Mouse (Mus musculus) ES-Bruce4 (cell line): Measurements from ENCODE around the gene Tlr4. TPM values are rescaled to one million over a fixed set of nuclear protein-coding genes. Genes with fewer than 3 reads are reported as not detected.

Experiments used
- H3K27ac ChIP-seq: 2 replicates; pipeline ENCODE4 v1.5.1; 2012; ENCODE audit warnings: low read length, inconsistent platforms; ENCODE audit not compliant: insufficient read depth
- H3K27me3 ChIP-seq: 2 replicates; pipeline ENCODE4 v1.6.1; 2012; ENCODE audit warnings: mild to moderate bottlenecking, low read length, inconsistent platforms; ENCODE audit not compliant: control insufficient read depth, poor library complexity, insufficient read depth, severe bottlenecking
- H3K36me3 ChIP-seq: 2 replicates; pipeline ENCODE4 v1.6.1; 2012; ENCODE audit warnings: inconsistent platforms, mild to moderate bottlenecking, low read length, moderate library complexity; ENCODE audit not compliant: control insufficient read depth, poor library complexity, insufficient read depth, severe bottlenecking
- H3K4me1 ChIP-seq: one replicate; pipeline ENCODE4 v1.8.1; 2011; ENCODE audit warnings: low read length; ENCODE audit not compliant: control insufficient read depth, insufficient read depth
- H3K4me3 ChIP-seq: 2 replicates; pipeline ENCODE4 v1.5.1; 2011; ENCODE audit warnings: low read depth, mild to moderate bottlenecking, low read length
- H3K9ac ChIP-seq: 2 replicates; pipeline ENCODE4 v1.6.1; 2012; ENCODE audit warnings: low read depth, mild to moderate bottlenecking, inconsistent platforms; ENCODE audit not compliant: poor library complexity, severe bottlenecking
- H3K9me3 ChIP-seq: replicated peaks from 2 replicates; pipeline ENCODE4 v1.6.1; 2012; ENCODE audit warnings: mild to moderate bottlenecking, low read length, inconsistent platforms; ENCODE audit not compliant: control insufficient read depth, poor library complexity, insufficient read depth, severe bottlenecking
- CTCF ChIP-seq: IDR thresholded peaks from one replicate; pipeline ENCODE4 v1.8.1; 2011; ENCODE audit warnings: low read depth, low read length
- EP300 ChIP-seq: IDR thresholded peaks from 2 replicates; pipeline ENCODE4 v1.6.1; 2011; ENCODE audit warnings: low read depth, low read length; ENCODE audit not compliant: insufficient read depth
- POLR2A ChIP-seq: IDR thresholded peaks from one replicate; pipeline ENCODE4 v1.8.1; 2011; ENCODE audit warnings: low read length; ENCODE audit not compliant: insufficient read depth
- polyA plus RNA-seq: library from polyadenylated mRNA; stranded (reverse); fragments of >200 nt; gene quantifications from 2 replicates; pipeline ENCODE4 v1.2.4, GENCODE M21; 2011; ENCODE audit warnings: low read depth; ENCODE audit not compliant: missing spikeins, insufficient read depth, insufficient read length

Tlr4 gene
- polyA plus RNA-seq, 1 experiment: 0.27 TPM

- Histone ChIP-seq H3K9ac (no peak overlapping the region), H3K4me3 (no peak overlapping the region), H3K4me1 (no peaks in the 10 kb centered on the region), H3K27ac (no peak overlapping the region), H3K9me3 (no peaks in the 10 kb centered on the region), H3K36me3 (no peaks in the 10 kb centered on the region), H3K27me3 (no peaks in the 10 kb centered on the region)
- TF ChIP-seq POLR2A (no peak), EP300 (no peak), CTCF (no peak)
These were observed 92.4 kb downstream of the Tlr4 start for GRCm38 (mm10) chr4:66919630-66920372.

- Histone ChIP-seq H3K27me3 (no peaks in the 10 kb centered on the region), H3K27ac (no peak overlapping the region), H3K4me3 (no peak overlapping the region), H3K4me1 (no peaks in the 10 kb centered on the region), H3K36me3 (no peaks in the 10 kb centered on the region), H3K9me3 (no peaks in the 10 kb centered on the region), H3K9ac (no peak overlapping the region)
- TF ChIP-seq CTCF (no peak), POLR2A (no peak), EP300 (no peak)
These were observed 96.4 kb downstream of the Tlr4 start for GRCm38 (mm10) chr4:66923616-66924276.

- no peaks in the 10 kb centered on the region for H3K4me1 ChIP-seq
- no peaks in the 10 kb centered on the region for H3K9me3 ChIP-seq
- TF ChIP-seq POLR2A (no peak), EP300 (no peak), CTCF (no peak)
- H3K9ac ChIP-seq: no peak overlapping the region
- no peaks in the 10 kb centered on the region for H3K36me3 ChIP-seq
- H3K27me3 ChIP-seq: no peaks in the 10 kb centered on the region
- H3K4me3 ChIP-seq: no peak overlapping the region
- H3K27ac ChIP-seq: no peak overlapping the region
These were observed 98.7 kb downstream of the Tlr4 start for GRCm38 (mm10) chr4:66926066-66926465.

GRCm38 (mm10) chr4:66927537-66928088 is 100.2 kb downstream of the Tlr4 start:
- no peak for TF ChIP-seq EP300
- TF ChIP-seq POLR2A: no peak
- no peak for TF ChIP-seq CTCF
- H3K27ac ChIP-seq: no peak overlapping the region

GRCm38 (mm10) chr4:66938489-66939061 is 111.2 kb downstream of the Tlr4 start:
- H3K4me1 ChIP-seq: no peaks in the 10 kb centered on the region
- H3K27me3 ChIP-seq: no peaks in the 10 kb centered on the region
- no peak overlapping the region for H3K4me3 ChIP-seq
- H3K36me3 ChIP-seq: no peaks in the 10 kb centered on the region
- no peaks in the 10 kb centered on the region for H3K9me3 ChIP-seq
- no peak overlapping the region for H3K27ac ChIP-seq
- H3K9ac ChIP-seq: no peak overlapping the region
- TF ChIP-seq EP300: no peak
- no peak for TF ChIP-seq CTCF
- TF ChIP-seq POLR2A: no peak

More at GRCm38 (mm10) chr4:66927537-66928088, 100.2 kb downstream of the Tlr4 start:
- Histone ChIP-seq H3K36me3 (no peaks in the 10 kb centered on the region), H3K4me3 (no peak overlapping the region), H3K9ac (no peak overlapping the region), H3K9me3 (no peaks in the 10 kb centered on the region), H3K27me3 (no peaks in the 10 kb centered on the region), H3K4me1 (no peaks in the 10 kb centered on the region)
